Mouse (Mus musculus): ENCODE data around the gene Gm3373. TPM values are rescaled to one million over a fixed set of nuclear protein-coding genes. Genes with fewer than 3 reads are reported as not detected.
"Not testable (repeated sequence)": the region's sequence is repeated elsewhere in the genome, so short reads cannot be mapped to it uniquely, and the experiment has no call there.

Gene Gm3373
- total RNA-seq (2015; ENCODE audit: low replicate concordance) (not detected in 2 replicates), total RNA-seq (2017; ENCODE audit: low replicate concordance) (not detected in 2 replicates)

DNA sequence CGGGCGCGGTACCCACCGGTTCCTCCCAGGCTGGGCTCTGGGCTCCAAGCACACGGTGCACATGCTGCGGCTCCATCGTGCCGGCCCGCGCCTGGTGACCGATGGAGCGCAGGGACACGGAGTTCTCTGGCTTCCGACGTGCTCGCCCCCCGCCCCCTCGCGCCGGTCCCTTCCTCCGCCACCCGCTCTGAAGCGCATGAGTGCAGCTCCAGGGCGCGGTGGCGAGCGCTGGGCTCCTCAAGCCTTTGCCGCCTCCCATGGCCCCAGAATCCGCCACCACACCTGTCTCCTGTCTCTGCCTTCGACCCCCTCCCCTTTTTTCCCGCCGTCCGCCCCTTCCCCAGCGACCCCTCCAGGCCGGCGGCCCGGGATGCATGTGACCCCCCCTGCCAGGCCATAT lies at the start of gene Gm3373:
TSS of gene Gm3373 (minus strand) at position 101 of the 400 bp plus-strand sequence.
- ATAC-seq (replicated peaks; ENCODE audit: low FRiP score, poor library complexity, severe bottlenecking) = not testable (repeated sequence)

GRCm38 (mm10) chr14:5687357-5687756 lies 54.0 kb downstream of the Gm3373 start, which contains the start of gene Gm9603:
TSS of gene Gm9603 (minus strand) at chr14:5687457.
- ATAC-seq (replicated peaks; ENCODE audit: low FRiP score, poor library complexity, severe bottlenecking) = not testable (repeated sequence)

Other genes with a start within 250 kb of the Gm3373 start
- gene Gm3488, start 239.9 kb downstream of the Gm3373 start, total RNA-seq (2015; ENCODE audit: low replicate concordance) = not detected in 2 replicates
- gene Gm3488, start 239.9 kb downstream of the Gm3373 start, total RNA-seq (2017; ENCODE audit: low replicate concordance) = not detected in 2 replicates
- not detected in 2 replicates for gene Gm3532, start 203.1 kb downstream of the Gm3373 start, total RNA-seq (2015; ENCODE audit: low replicate concordance)
- gene Gm3532, start 203.1 kb downstream of the Gm3373 start, total RNA-seq (2017; ENCODE audit: low replicate concordance) = not detected in 2 replicates
- gene Gm8265, start 108.5 kb downstream of the Gm3373 start, total RNA-seq (2015; ENCODE audit: low replicate concordance) = not detected in 2 replicates
- gene Gm8265, start 108.5 kb downstream of the Gm3373 start, total RNA-seq (2017; ENCODE audit: low replicate concordance) = not detected in 2 replicates
- gene Gm9603, start 54.1 kb downstream of the Gm3373 start, total RNA-seq (2015; ENCODE audit: low replicate concordance) = not detected in 2 replicates
- gene Gm9603, start 54.1 kb downstream of the Gm3373 start, total RNA-seq (2017; ENCODE audit: low replicate concordance) = not detected in 2 replicates
- not detected in 2 replicates for gene Gm3383, start 66.4 kb upstream of the Gm3373 start, total RNA-seq (2015; ENCODE audit: low replicate concordance)
- not detected in 2 replicates for gene Gm3383, start 66.4 kb upstream of the Gm3373 start, total RNA-seq (2017; ENCODE audit: low replicate concordance)
- gene Gm3424, start 88.8 kb upstream of the Gm3373 start, total RNA-seq (2015; ENCODE audit: low replicate concordance) = not detected in 2 replicates
- gene Gm3424, start 88.8 kb upstream of the Gm3373 start, total RNA-seq (2017; ENCODE audit: low replicate concordance) = not detected in 2 replicates
- gene Gm8237, start 138.8 kb upstream of the Gm3373 start, total RNA-seq (2015; ENCODE audit: low replicate concordance) = not detected in 2 replicates
- not detected in 2 replicates for gene Gm8237, start 138.8 kb upstream of the Gm3373 start, total RNA-seq (2017; ENCODE audit: low replicate concordance)
- gene Gm3248, start 220.2 kb upstream of the Gm3373 start, total RNA-seq (2015; ENCODE audit: low replicate concordance) = not detected in 2 replicates
- not detected in 2 replicates for gene Gm3248, start 220.2 kb upstream of the Gm3373 start, total RNA-seq (2017; ENCODE audit: low replicate concordance)
- gene Gm3453, start 237.6 kb upstream of the Gm3373 start, total RNA-seq (2015; ENCODE audit: low replicate concordance) = not detected in 2 replicates
- gene Gm3453, start 237.6 kb upstream of the Gm3373 start, total RNA-seq (2017; ENCODE audit: low replicate concordance) = not detected in 2 replicates

All from erythroblast, adult 5-6 weeks (primary cell).